Mouse (Mus musculus): ENCODE results near the gene Pcsk4.
"Not testable (repeated sequence)": the region's sequence is repeated elsewhere in the genome, so short reads cannot be mapped to it uniquely, and the experiment has no call there.

The Pcsk4 gene

GRCm38 (mm10) chr10:80348244-80348781 lies 19.0 kb upstream of the Pcsk4 start, which contains the start of gene Adamtsl5:
Adamtsl5 (minus strand) TSS chr10:80348412.
- peak; percentile 78 for DNase-seq (ENCODE audit: inconsistent ontology term)

- DNase-seq (ENCODE audit: inconsistent ontology term), result peak; percentile 19
These were observed 18.2 kb upstream of the Pcsk4 start for GRCm38 (mm10) chr10:80347514-80347967.

- not testable (repeated sequence) for DNase-seq (ENCODE audit: inconsistent ontology term)
These were observed 16.6 kb upstream of the Pcsk4 start for GRCm38 (mm10) chr10:80345929-80346328.

- DNase-seq (ENCODE audit: inconsistent ontology term), result no peak
These were observed 15.8 kb upstream of the Pcsk4 start for GRCm38 (mm10) chr10:80345122-80345521.

GRCm38 (mm10) chr10:80344131-80344661 lies 14.9 kb upstream of the Pcsk4 start:
- DNase-seq (ENCODE audit: inconsistent ontology term), result no peak

- DNase-seq (ENCODE audit: inconsistent ontology term), result no peak
These were observed 14.2 kb upstream of the Pcsk4 start for GRCm38 (mm10) chr10:80343425-80343895.

- peak; percentile 91 for DNase-seq (ENCODE audit: inconsistent ontology term)
These were observed 13.6 kb upstream of the Pcsk4 start for GRCm38 (mm10) chr10:80342749-80343424.

GRCm38 (mm10) chr10:80342305-80342748 lies 13.0 kb upstream of the Pcsk4 start:
- no peak for DNase-seq (ENCODE audit: inconsistent ontology term)

GRCm38 (mm10) chr10:80341491-80342304 lies 12.4 kb upstream of the Pcsk4 start:
- no peak for DNase-seq (ENCODE audit: inconsistent ontology term)

- no peak for DNase-seq (ENCODE audit: inconsistent ontology term)
These were observed 11.7 kb upstream of the Pcsk4 start for GRCm38 (mm10) chr10:80341026-80341425.

GRCm38 (mm10) chr10:80339941-80340750 lies 10.8 kb upstream of the Pcsk4 start:
- peak; percentile 81 for DNase-seq (ENCODE audit: inconsistent ontology term)

GRCm38 (mm10) chr10:80336263-80336662 lies 7.0 kb upstream of the Pcsk4 start:
- no peak for DNase-seq (ENCODE audit: inconsistent ontology term)

- peak; percentile 70 for DNase-seq (ENCODE audit: inconsistent ontology term)
These were observed 3.3 kb upstream of the Pcsk4 start for GRCm38 (mm10) chr10:80332525-80332989.

- no peak for DNase-seq (ENCODE audit: inconsistent ontology term)
These were observed 2.6 kb upstream of the Pcsk4 start for GRCm38 (mm10) chr10:80331636-80332524.

GRCm38 (mm10) chr10:80330888-80331287 lies 1.6 kb upstream of the Pcsk4 start:
- DNase-seq (ENCODE audit: inconsistent ontology term), result no peak

GRCm38 (mm10) chr10:80330084-80330483 lies 786 bp upstream of the Pcsk4 start:
- no peak for DNase-seq (ENCODE audit: inconsistent ontology term)

GRCm38 (mm10) chr10:80325045-80325444 lies 4.3 kb downstream of the Pcsk4 start:
- DNase-seq (ENCODE audit: inconsistent ontology term), result no peak

- no peak for DNase-seq (ENCODE audit: inconsistent ontology term)
These were observed 4.9 kb downstream of the Pcsk4 start for GRCm38 (mm10) chr10:80324120-80325037.

Data from Muller cell, postnatal 12 days (primary cell).